Mouse (Mus musculus) CH12.LX (cell line): ENCODE measurements around the gene Rims4. TPM values are rescaled to one million over a fixed set of nuclear protein-coding genes. Genes with fewer than 3 reads are reported as not detected.

Experiments used
- DNase-seq: peaks from one replicate; pipeline ENCODE4 v3.0.0-alpha.2; 2013; ENCODE audit errors: extremely low read depth
- H3K27ac ChIP-seq: 2 replicates; pipeline ENCODE4 v1.5.1; 2012; ENCODE audit warnings: low read depth, mild to moderate bottlenecking, control low read depth, moderate library complexity; ENCODE audit not compliant: insufficient read depth
- H3K27me3 ChIP-seq: replicated peaks from 2 replicates; pipeline ENCODE3; 2012; ENCODE audit warnings: inconsistent platforms
- H3K36me3 ChIP-seq, 2 experiments: replicated peaks in 1 of 2; 2 replicates each; pipeline versions ENCODE3 to v1.6.1; 2012; ENCODE audit warnings: inconsistent platforms in 1 of 2, low read length in 1 of 2, mild to moderate bottlenecking in 1 of 2, mixed read lengths in 1 of 2, moderate library complexity in 1 of 2; ENCODE audit not compliant: control insufficient read depth in 1 of 2, insufficient read depth in 1 of 2
- H3K4me1 ChIP-seq, 2 experiments: 2 replicates each; pipeline ENCODE4 v1.6.1; 2012; ENCODE audit warnings: inconsistent platforms in 1 of 2, moderate library complexity in 1 of 2; ENCODE audit not compliant: insufficient read depth in 2 of 2, control insufficient read depth in 1 of 2
- H3K4me2 ChIP-seq: 2 replicates; pipeline ENCODE4 v1.6.1; 2012; ENCODE audit warnings: low read depth, mild to moderate bottlenecking, control low read depth; ENCODE audit not compliant: poor library complexity, insufficient read depth, severe bottlenecking
- H3K4me3 ChIP-seq, 3 experiments: fragments of 150-350 bp in 1 of 3; sonication (generic) in 1 of 3; replicated peaks in 1 of 3; 2 replicates each; pipeline versions ENCODE3 to v1.5.1; 2011 to 2012; ENCODE audit warnings: low read depth in 2 of 3, low read length in 2 of 3, mild to moderate bottlenecking in 2 of 3, moderate library complexity in 2 of 3, control low read depth in 1 of 3, improper control_type of control experiment in 1 of 3, inconsistent platforms in 1 of 3, mixed read lengths in 1 of 3; ENCODE audit not compliant: poor library complexity in 1 of 3
- H3K79me2 ChIP-seq: replicated peaks from 2 replicates; pipeline ENCODE4 v1.6.1; 2012; ENCODE audit warnings: mild to moderate bottlenecking, moderate library complexity; ENCODE audit not compliant: control insufficient read depth, poor library complexity, insufficient read depth, severe bottlenecking; ENCODE audit errors: extremely low read depth
- H3K9ac ChIP-seq: 2 replicates; pipeline ENCODE4 v1.6.1; 2012; ENCODE audit warnings: low read depth, mild to moderate bottlenecking, control low read depth, moderate library complexity; ENCODE audit not compliant: insufficient read depth
- H3K9me3 ChIP-seq: replicated peaks from 2 replicates; pipeline ENCODE3; 2012; ENCODE audit warnings: low read length, inconsistent platforms, mixed read lengths
- BHLHE40 ChIP-seq: IDR thresholded peaks from 2 replicates; pipeline ENCODE4 v1.6.1; 2011; ENCODE audit warnings: mild to moderate bottlenecking, low read depth, low read length, improper control_type of control experiment
- CHD2 ChIP-seq: IDR thresholded peaks from 2 replicates; pipeline ENCODE4 v1.6.1; 2011; ENCODE audit warnings: low read length, improper control_type of control experiment
- ELF1 ChIP-seq: IDR thresholded peaks from 2 replicates; pipeline ENCODE4 v1.6.1; 2014; ENCODE audit warnings: low read depth, mild to moderate bottlenecking, inconsistent platforms, low read length, improper control_type of control experiment
- ETS1 ChIP-seq: conservative IDR thresholded peaks from 2 replicates; pipeline ENCODE4 v1.6.1; 2012; ENCODE audit warnings: low read depth, mild to moderate bottlenecking, inconsistent platforms, low read length, improper control_type of control experiment, moderate library complexity
- GABPA ChIP-seq: IDR thresholded peaks from 2 replicates; pipeline ENCODE4 v1.6.1; 2012; ENCODE audit warnings: low read depth, low read length, improper control_type of control experiment, inconsistent platforms; ENCODE audit not compliant: insufficient replicate concordance
- HCFC1 ChIP-seq: IDR thresholded peaks from 2 replicates; pipeline ENCODE4 v1.6.1; 2012; ENCODE audit warnings: low read depth, mild to moderate bottlenecking, inconsistent platforms, low read length, improper control_type of control experiment
- IRF4 ChIP-seq: IDR thresholded peaks from 2 replicates; pipeline ENCODE4 v1.6.1; 2014; ENCODE audit warnings: low read depth, mild to moderate bottlenecking, inconsistent platforms, low read length, improper control_type of control experiment
- JUND ChIP-seq: conservative IDR thresholded peaks from 2 replicates; pipeline ENCODE4 v1.6.1; 2011; ENCODE audit warnings: low read depth, low read length, improper control_type of control experiment
- KAT2A ChIP-seq: IDR thresholded peaks from 2 replicates; pipeline ENCODE4 v1.6.1; 2012; ENCODE audit warnings: low read length, improper control_type of control experiment, inconsistent platforms; ENCODE audit not compliant: insufficient replicate concordance
- MAZ ChIP-seq: IDR thresholded peaks from 2 replicates; pipeline ENCODE4 v1.6.1; 2012; ENCODE audit warnings: low read depth, mild to moderate bottlenecking, inconsistent platforms, low read length, improper control_type of control experiment, moderate library complexity
- MXI1 ChIP-seq: IDR thresholded peaks from 2 replicates; pipeline ENCODE4 v1.6.1; 2011; ENCODE audit warnings: mild to moderate bottlenecking, low read depth, low read length, improper control_type of control experiment
- MYC ChIP-seq: IDR thresholded peaks from 2 replicates; pipeline ENCODE4 v1.6.1; 2011; ENCODE audit warnings: low read depth, mild to moderate bottlenecking, improper control_type of control experiment, low read length
- NELFE ChIP-seq: IDR thresholded peaks from 2 replicates; pipeline ENCODE4 v1.6.1; 2011; ENCODE audit warnings: low read depth, low read length, improper control_type of control experiment
- POLR2A ChIP-seq: IDR thresholded peaks from 2 replicates; pipeline ENCODE4 v1.6.1; 2011; ENCODE audit warnings: low read depth, mild to moderate bottlenecking, improper control_type of control experiment, low read length
- POLR2AphosphoS2 ChIP-seq: IDR thresholded peaks from 2 replicates; pipeline ENCODE4 v1.6.1; 2011; ENCODE audit warnings: low read depth, low read length, improper control_type of control experiment
- RCOR1 ChIP-seq: conservative IDR thresholded peaks from 2 replicates; pipeline ENCODE4 v1.6.1; 2012; ENCODE audit warnings: low read depth, mild to moderate bottlenecking, inconsistent platforms, low read length, improper control_type of control experiment
- SIN3A ChIP-seq: IDR thresholded peaks from 2 replicates; pipeline ENCODE4 v1.6.1; 2012; ENCODE audit warnings: low read length, improper control_type of control experiment, inconsistent platforms
- SMC3 ChIP-seq: IDR thresholded peaks from 2 replicates; pipeline ENCODE4 v1.6.1; 2011; ENCODE audit warnings: low read depth, low read length, improper control_type of control experiment
- USF1 ChIP-seq: IDR thresholded peaks from 2 replicates; pipeline ENCODE4 v1.6.1; 2014; ENCODE audit warnings: low read depth, mild to moderate bottlenecking, inconsistent platforms, low read length, improper control_type of control experiment
- ZC3H11A ChIP-seq: IDR thresholded peaks from 2 replicates; pipeline ENCODE4 v1.6.1; 2012; ENCODE audit warnings: low read depth, mild to moderate bottlenecking, inconsistent platforms, low read length, improper control_type of control experiment
- ZMIZ1 ChIP-seq: IDR thresholded peaks from 2 replicates; pipeline ENCODE4 v1.6.1; 2012; ENCODE audit warnings: low read depth, mild to moderate bottlenecking, inconsistent platforms, low read length, improper control_type of control experiment
- ZNF384 ChIP-seq: IDR thresholded peaks from 2 replicates; pipeline ENCODE4 v1.6.1; 2012; ENCODE audit warnings: low read depth, low read length, improper control_type of control experiment, inconsistent platforms
- dilution Hi-C: fragments of 300-500 bp; cut with MboI; formaldehyde crosslinking; loops from 2 replicates; pipeline ENCODE4 v1.14.3; 2020; ENCODE audit warnings: low sequenced_read_pairs; ENCODE audit not compliant: extremely low pct_unique_long_range_greater_than_20kb, extremely low pct_ligation_motif_present
- in situ Hi-C: fragments of 300-500 bp; cut with MboI; formaldehyde crosslinking; loops from 3 replicates; pipeline ENCODE4 v1.14.3; 2019; ENCODE audit warnings: low sequenced_read_pairs, low pct_ligation_motif_present, low pct_unique_long_range_greater_than_20kb, mixed read lengths
- polyA plus RNA-seq: library from polyadenylated mRNA; unstranded; fragments of >175 nt; gene quantifications from 2 replicates; pipeline ENCODE4 v1.2.1, GENCODE M21; 2012; ENCODE audit warnings: low read depth; ENCODE audit not compliant: insufficient read length
- total RNA-seq, 2 experiments: library from RNA; depleted of rRNA; stranded (reverse); fragments of 300-350 nt in 1 of 2; fragments of >200 nt in 1 of 2; gene quantifications; 2 replicates each; pipeline ENCODE4 v1.2.3; 2012 to 2014

The Rims4 gene
- total and polyA plus RNA-seq, 3 experiments, result not detected

- no peaks in the 10 kb centered on the region for H3K79me2 ChIP-seq
- in situ Hi-C loops, result no loop called here
- H3K9ac ChIP-seq, result no peak overlapping the region
- no peaks in the 10 kb centered on the region for H3K36me3 ChIP-seq
- dilution Hi-C loops, result no loop called here
- no peak overlapping the region for H3K4me2 ChIP-seq
- H3K27me3 ChIP-seq, result peaks cover 94% of the 10 kb centered on the region
- H3K4me1 ChIP-seq, result no peaks in the 10 kb centered on the region
- no peak overlapping the region for H3K27ac ChIP-seq
- no peaks in the 10 kb centered on the region for H3K9me3 ChIP-seq
- TF ChIP-seq ZNF384, result no peak
- no peak for TF ChIP-seq ZC3H11A
- no peak for TF ChIP-seq HCFC1
- TF ChIP-seq NELFE, result no peak
- TF ChIP-seq ELF1, result no peak
- TF ChIP-seq SIN3A, result no peak
- TF ChIP-seq RCOR1, result no peak
- no peak for TF ChIP-seq GABPA
- TF ChIP-seq CHD2, result no peak
- no peak for TF ChIP-seq MAZ
- TF ChIP-seq USF1, result no peak
- TF ChIP-seq MYC, result no peak
- TF ChIP-seq KAT2A, result no peak
- no peak for TF ChIP-seq ZMIZ1
- TF ChIP-seq MXI1, result no peak
- no peak for TF ChIP-seq SMC3
- no peak for TF ChIP-seq BHLHE40
- no peak for TF ChIP-seq POLR2AphosphoS2
- TF ChIP-seq JUND, result no peak
- TF ChIP-seq ETS1, result no peak
- no peak overlapping the region for H3K4me3 ChIP-seq
- DNase-seq, result no peak
Observed at GRCm38 (mm10) chr2:163901043-163901442, 17.4 kb downstream of the Rims4 start.

GRCm38 (mm10) chr2:163899910-163900411 is 18.5 kb downstream of the Rims4 start:
- in situ Hi-C loops, result no loop called here
- H3K27me3 ChIP-seq, result peaks cover 94% of the 10 kb centered on the region
- TF ChIP-seq ZC3H11A (no peak), POLR2AphosphoS2 (no peak), POLR2A (no peak), IRF4 (no peak)

More at GRCm38 (mm10) chr2:163899910-163900411, 18.5 kb downstream of the Rims4 start:
- DNase-seq, result no peak
- Histone ChIP-seq H3K4me1 (no peaks in the 10 kb centered on the region), H3K27ac (no peak overlapping the region), H3K9ac (no peak overlapping the region), H3K79me2 (no peaks in the 10 kb centered on the region), H3K36me3 (no peaks in the 10 kb centered on the region), H3K4me3 (no peak overlapping the region), H3K9me3 (no peaks in the 10 kb centered on the region), H3K4me2 (no peak overlapping the region)
- dilution Hi-C loops, result no loop called here
